Mouse (Mus musculus): ENCODE measurements at regions not wholly inside any gene's neighbourhood (a gene's known extent, or its start where the extent isn't known, plus 50 kb on each side); places are given as distances from the start of the nearest gene placed in this dataset.
A peak's percentile ranks its signal among the peaks of the same experiment; 100 is the strongest.

DNA sequence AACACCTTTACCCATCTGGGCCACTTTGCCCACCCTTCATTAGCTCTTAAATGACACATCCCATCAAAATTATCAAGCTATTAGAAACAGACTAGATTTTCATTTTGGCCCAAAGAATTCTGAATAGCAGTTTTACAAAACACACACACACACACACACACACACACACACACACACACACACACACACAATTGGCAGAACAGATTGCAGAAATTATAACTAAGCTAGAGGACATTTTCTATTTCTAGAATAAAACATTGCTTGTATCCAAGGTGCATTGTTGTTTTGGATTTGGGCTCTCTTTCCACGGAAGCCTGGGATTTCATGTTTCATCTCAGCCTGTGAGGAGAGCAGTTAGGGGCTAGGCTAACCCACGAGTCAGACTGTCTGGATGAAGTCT, 455.1 kb downstream of the Etnk1 start:
- no peak for DNase-seq (ENCODE audit: low spot score)

- no peak for DNase-seq (ENCODE audit: low spot score)
Observed at GRCm38 (mm10) chr6:143624901-143625300, 457.9 kb downstream of the Etnk1 start.

GRCm38 (mm10) chr6:143631581-143631980, 464.6 kb downstream of the Etnk1 start:
- no peak for DNase-seq (ENCODE audit: low spot score)

DNA sequence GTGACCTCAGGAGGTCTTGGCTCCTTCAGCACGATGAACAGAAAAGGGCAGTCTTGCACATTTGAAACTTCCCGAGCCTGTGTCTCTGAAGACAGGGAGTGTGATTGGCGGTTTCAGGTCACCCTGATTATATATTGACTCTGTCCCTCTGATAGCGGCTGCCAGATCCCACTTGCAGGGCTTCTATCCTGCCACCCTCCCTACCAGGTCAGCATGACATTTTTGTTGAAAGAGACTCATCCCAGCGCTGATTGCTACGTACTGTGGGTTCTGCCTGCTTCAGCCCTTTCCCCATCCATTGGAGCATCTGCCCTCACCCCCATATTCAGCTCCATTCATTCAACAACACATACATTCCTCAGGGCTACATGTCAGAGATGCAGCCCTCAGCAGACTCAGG, 466.7 kb downstream of the Etnk1 start:
- no peak for DNase-seq (ENCODE audit: low spot score)

DNA sequence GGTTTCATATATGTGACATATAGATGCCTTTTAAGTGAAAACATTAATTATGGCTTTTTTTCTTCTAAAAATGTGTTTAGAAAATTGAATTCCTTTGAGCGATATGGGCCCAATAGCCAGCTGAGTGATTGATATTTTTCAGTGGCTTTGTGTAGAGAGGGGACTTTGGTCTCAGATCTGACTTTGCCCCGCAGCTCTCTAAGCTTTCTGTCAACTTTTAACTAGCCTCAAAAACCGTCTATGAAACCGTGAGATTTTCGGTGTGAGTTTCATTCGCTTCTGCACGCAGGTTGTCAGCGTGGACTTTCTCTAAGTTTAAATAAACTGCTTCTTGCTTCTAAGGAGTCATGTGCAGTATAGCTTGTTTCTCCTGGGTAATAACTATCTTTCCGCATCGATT, 467.3 kb downstream of the Etnk1 start:
- no peak for DNase-seq (ENCODE audit: low spot score)

DNA sequence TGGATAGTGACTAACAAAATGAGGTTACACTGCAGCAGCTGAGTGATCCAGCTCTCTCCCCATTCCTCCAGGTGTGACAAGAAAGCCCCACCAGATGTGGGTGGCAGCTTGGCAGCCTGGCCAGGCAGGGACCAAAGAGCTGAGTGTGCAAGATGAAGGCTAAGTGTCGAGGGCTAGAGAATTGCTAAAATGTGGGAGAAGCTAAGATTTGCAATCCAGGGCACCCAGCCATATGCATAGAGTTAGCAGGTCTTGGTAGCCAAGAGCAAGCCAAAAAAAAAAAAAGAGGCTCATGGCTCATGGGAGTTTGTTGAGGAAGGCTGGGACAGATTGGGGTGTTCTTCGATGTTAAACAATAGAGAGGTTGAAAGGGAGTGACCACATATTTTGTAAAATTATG, 468.0 kb downstream of the Etnk1 start:
- DNase-seq (ENCODE audit: low spot score), result no peak

DNA sequence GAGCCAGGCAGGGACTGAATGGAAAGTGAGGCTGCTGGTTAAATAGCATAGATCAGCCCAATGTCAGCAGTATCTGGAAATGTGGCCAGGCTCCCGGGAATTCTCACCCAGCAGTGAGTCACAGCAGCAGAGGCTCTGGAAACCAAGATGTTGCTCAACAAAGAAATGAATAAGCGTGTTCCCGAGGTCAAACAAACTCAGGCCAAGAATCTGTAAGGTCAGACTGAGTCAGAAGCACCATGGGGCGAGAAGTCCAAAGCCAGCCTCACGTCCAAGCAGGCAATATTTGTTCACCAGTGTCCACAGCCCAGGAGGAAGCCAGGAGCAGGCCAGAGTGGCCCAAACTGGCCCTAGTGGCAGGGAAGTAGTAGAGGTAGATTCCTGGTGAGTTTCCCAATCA, 473.6 kb downstream of the Etnk1 start:
- DNase-seq (ENCODE audit: low spot score), result no peak

DNA sequence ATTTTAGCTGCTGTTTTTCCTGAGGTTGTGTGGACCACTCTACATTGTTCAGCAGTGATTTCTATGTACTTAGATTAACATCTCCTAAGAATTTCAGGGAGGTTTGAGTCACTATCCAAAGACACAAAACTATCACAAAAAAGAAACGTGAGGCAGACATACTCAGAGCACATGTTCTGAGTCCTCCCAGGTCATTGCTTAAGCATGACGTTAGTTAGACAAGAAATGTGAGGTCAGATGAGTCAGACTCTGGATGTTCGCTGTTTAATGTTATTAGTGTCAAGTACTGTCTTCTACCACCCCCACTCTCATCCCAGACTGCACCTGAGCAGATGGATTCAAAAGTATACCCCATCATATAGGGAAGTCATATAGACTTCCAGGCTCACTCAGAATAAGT, 475.0 kb downstream of the Etnk1 start:
- DNase-seq (ENCODE audit: low spot score), result no peak

GRCm38 (mm10) chr6:143645989-143646388, 479.0 kb downstream of the Etnk1 start:
- DNase-seq (ENCODE audit: low spot score), result no peak

GRCm38 (mm10) chr6:143648501-143648900, 481.5 kb downstream of the Etnk1 start:
- DNase-seq (ENCODE audit: low spot score), result no peak

DNA sequence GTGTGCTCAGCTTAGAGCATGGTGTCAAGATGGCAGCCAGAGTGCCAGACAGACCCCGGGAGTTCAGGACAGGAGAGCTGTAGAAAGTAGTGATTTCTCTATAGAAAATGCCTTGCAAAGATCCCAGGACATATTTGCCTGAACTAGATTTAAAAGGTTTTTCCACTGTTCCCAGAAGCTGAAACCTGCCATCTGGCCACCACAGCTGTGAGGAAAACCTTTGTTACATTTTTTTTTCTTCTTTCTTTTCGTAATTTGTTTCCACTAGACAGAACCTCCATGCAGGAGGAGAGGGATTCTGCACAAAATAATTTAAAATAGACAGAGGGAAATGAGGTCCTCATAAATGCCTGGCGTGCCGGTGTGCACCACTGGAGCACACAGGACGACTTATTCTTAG, 489.6 kb downstream of the Etnk1 start:
- DNase-seq (ENCODE audit: low spot score), result no peak

- no peak for DNase-seq (ENCODE audit: low spot score)
Observed at GRCm38 (mm10) chr6:143660837-143661236, 493.8 kb downstream of the Etnk1 start.

DNA sequence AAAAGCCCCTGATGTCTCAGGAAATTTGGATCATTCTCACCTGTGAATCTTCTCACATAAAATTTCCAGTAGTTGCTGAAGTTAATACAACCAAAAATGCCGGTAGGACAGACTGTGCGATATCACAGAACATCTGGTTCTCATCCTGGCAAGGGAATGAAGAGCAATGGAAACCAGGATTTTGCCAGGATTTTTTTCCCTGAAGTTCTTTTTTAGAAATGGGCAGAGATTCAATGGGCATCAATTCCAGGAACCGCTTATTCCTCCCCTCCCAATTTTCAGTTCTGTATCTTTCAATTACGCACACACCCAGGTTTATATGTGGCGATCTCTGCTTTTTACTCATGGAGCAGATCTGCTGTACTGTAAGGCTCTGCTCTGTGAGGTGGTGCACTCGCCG, 496.3 kb downstream of the Etnk1 start:
- DNase-seq (ENCODE audit: low spot score), result no peak

DNA sequence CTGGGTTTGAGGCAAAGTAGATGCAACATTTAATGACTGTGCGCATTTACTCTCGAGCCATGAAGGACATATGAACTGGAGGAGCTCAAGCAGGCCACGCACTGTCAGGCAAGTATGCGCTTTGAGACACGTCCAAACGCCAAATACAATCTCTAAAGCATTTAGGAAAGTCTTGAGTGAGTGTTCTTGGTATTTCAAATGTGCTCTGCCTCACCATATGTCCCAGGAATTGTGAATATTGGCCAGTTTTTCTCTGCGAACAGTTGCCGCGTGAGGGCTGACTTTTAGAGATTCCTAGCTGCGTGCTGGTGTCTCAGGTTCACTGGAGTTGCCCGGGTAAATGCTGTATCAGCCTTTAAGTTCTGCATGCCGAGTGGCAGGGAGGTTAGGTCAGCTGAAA, 498.4 kb downstream of the Etnk1 start:
- DNase-seq (ENCODE audit: low spot score), result no peak

GRCm38 (mm10) chr6:143668551-143668950, 501.5 kb downstream of the Etnk1 start:
- DNase-seq (ENCODE audit: low spot score), result no peak

GRCm38 (mm10) chr6:143669446-143670130, 502.6 kb downstream of the Etnk1 start:
- DNase-seq (ENCODE audit: low spot score), result no peak

DNA sequence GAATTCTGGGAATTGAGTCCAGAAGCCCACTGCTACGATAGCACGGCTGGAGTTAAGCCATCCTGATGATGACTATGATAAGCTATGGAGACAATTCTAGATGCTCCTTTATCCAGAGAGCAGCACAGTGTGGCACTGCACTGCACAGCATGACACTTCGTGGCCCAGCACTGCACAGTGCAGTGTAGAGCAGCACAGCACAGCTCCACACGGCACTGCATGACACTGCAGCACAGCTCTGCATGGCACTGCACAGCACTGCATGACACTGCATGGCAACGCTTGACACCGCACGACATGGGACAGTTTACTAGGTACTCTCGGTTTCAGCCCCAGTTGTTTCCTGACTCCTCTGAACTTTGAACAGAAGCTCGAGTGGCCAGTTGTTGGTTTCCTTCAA, 523.1 kb downstream of the Etnk1 start:
- no peak for DNase-seq (ENCODE audit: low spot score)

GRCm38 (mm10) chr6:143690866-143691265, 523.8 kb downstream of the Etnk1 start:
- DNase-seq (ENCODE audit: low spot score), result peak; percentile 15

DNA sequence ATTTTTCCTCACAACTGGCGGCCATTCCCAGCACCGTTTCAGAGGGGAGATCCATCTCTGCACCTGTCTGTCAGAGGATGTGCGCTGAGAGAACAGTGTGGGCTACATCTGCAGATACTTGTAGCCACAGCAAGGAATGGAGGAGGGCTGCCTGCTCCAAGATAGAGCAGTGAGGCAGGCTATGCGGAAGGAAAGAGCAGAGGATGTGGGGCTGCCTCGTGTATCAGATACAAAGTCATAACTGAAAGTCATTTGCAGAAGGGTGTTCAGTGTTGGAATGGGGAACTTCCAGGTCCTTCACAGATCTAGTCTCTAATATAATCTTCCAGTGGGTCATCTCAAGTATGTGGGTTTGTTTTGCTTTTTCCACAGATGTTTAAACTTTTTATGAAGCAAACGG, 531.0 kb downstream of the Etnk1 start:
- no peak for DNase-seq (ENCODE audit: low spot score)

GRCm38 (mm10) chr6:143703984-143704383, 537.0 kb downstream of the Etnk1 start:
- no peak for DNase-seq (ENCODE audit: low spot score)

DNA sequence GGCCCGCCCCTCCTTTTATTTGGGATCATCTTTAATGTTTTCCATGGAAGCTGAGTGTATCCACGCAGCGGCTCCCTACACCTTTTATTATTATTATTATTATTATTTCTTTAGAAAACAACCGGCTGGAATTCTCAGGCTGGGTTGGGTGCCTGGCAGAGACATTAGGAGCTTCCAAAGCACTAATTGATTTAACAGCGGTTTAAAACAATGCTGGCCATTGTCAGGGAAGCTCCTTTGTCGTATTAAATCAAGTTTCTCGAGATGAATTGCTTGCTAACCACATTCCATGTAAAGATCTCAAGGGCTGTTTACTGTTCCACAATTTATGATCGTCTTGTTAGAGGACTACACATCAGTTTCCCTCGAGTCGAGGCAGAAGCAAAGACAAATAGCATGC, 539.4 kb downstream of the Etnk1 start:
- DNase-seq (ENCODE audit: low spot score), result no peak

DNA sequence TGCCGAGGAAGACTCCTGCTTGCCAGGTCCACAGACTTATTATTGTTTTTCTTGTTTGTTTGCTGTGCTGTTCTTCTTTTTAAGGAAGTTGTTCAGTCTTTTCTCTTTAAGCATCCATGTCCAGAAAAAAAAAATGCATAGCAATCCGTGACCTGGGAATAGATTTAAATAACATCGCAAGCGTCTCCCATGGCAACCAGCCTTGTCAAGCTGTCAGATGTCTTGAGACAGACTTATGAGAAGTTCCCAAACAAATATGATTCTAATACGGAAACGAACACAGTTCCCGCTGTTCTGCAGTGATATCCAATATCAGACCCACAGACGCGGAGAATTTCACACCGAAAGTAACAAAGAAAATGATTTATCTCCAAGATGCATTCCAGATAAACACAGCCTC, 547.4 kb downstream of the Etnk1 start:
- DNase-seq (ENCODE audit: low spot score), result no peak

GRCm38 (mm10) chr6:143750074-143750473, 583.1 kb downstream of the Etnk1 start:
- no peak for DNase-seq (ENCODE audit: low spot score)

Measured in ovary, postnatal 14 days (tissue).